Mouse (Mus musculus) bone marrow macrophage, adult 2 months (primary cell): ENCODE results near the gene Tiam1. TPM values are rescaled to one million over a fixed set of nuclear protein-coding genes. Genes with fewer than 3 reads are reported as not detected.
A peak's percentile ranks its signal among the peaks of the same experiment; 100 is the strongest.

ENCODE experiments used
- H3K27ac ChIP-seq: 2 replicates; pipeline ENCODE4 v1.5.1; 2012; ENCODE audit warnings: low read depth, low read length; ENCODE audit not compliant: insufficient read depth
- H3K4me1 ChIP-seq: 2 replicates; pipeline ENCODE4 v1.6.1; 2012; ENCODE audit warnings: low read length; ENCODE audit not compliant: control insufficient read depth, insufficient read depth
- H3K4me3 ChIP-seq: 2 replicates; pipeline ENCODE4 v1.5.1; 2012; ENCODE audit warnings: mild to moderate bottlenecking, low read length, moderate library complexity; ENCODE audit not compliant: insufficient read depth
- CTCF ChIP-seq: IDR thresholded peaks from 2 replicates; pipeline ENCODE4 v1.5.1; 2012; ENCODE audit warnings: low read depth, mild to moderate bottlenecking, low read length, moderate library complexity
- POLR2A ChIP-seq: IDR thresholded peaks from 2 replicates; pipeline ENCODE4 v1.6.1; 2012; ENCODE audit warnings: mild to moderate bottlenecking, low read depth, low read length, borderline replicate concordance
- polyA plus RNA-seq: library from polyadenylated mRNA; stranded (reverse); fragments of >200 nt; gene quantifications from 2 replicates; pipeline ENCODE4 v1.2.4, GENCODE M21; 2012; ENCODE audit not compliant: missing spikeins, insufficient read depth, insufficient read length

The Tiam1 gene
- polyA plus RNA-seq, 1 experiment = 21.4 TPM

DNA sequence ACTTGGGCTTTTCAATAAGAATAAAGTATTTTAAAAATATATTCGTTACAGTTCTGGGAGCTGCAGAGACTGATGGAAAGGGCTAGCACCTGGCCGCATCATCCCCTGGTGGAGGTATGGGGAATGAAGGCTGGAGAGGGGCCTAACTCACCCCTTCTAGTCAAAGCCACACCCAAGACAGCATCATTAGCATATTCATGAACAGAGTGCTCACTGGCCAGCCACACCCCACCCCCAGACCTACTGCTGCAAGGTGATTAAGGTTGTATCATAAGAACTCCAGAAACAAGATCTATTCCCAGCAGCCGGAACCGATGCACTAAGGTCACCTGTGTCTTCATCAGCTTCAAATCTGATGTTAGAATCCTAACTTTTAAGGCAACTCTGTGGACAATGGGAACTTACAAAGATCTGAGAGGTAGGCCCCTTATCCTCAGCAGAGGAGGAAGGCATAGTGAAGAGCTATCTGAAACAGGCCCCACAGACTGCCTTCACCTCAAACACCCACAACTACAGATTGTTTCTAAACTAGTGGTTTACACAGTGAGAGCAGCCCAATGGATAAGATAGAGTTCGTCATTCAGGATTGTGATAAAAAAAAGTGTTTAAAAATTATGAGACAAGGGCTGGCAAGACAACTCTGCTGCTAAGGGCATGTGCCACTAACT lies 153.1 kb downstream of the Tiam1 start:
- Histone ChIP-seq H3K4me1 (peaks cover 14% of the 10 kb centered on the region; the same call in 1 of the 2 replicates), H3K27ac (no peak overlapping the region), H3K4me3 (no peak overlapping the region)
- no peak for TF ChIP-seq CTCF
- TF ChIP-seq POLR2A = no peak

DNA sequence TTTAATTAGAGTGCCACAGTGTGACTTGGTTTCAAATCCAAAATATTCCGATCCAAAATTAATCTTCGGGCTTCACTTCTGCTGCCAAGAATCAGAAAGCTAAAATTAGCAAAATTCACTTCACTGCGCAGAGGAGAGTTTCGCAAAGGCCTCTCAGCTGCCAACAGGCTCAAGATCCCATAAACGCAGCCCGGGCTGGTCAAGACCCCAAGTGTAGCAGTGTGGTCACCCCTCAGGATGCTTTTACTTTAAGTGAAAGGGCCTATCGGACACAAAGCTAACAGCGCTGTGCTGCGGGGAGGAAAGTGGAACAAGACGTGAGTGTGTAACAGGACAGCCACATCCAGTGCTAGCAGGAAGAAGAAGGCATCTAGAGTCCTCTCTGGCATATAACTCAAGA lies 153.8 kb downstream of the Tiam1 start:
- TF ChIP-seq POLR2A (no peak), CTCF (no peak)
- Histone ChIP-seq H3K27ac (no peak overlapping the region), H3K4me3 (no peak overlapping the region), H3K4me1 (peaks cover 14% of the 10 kb centered on the region; the same call in 1 of the 2 replicates)

GRCm38 (mm10) chr16:89986672-89987362 lies 156.8 kb downstream of the Tiam1 start:
- Histone ChIP-seq H3K27ac (no peak overlapping the region), H3K4me1 (peaks cover 12% of the 10 kb centered on the region; the same call in 1 of the 2 replicates), H3K4me3 (0 out of 2 replicates have a peak overlapping the region, but pooled peaks have one; percentile 34)
- no peak for TF ChIP-seq POLR2A
- no peak for TF ChIP-seq CTCF

- Histone ChIP-seq H3K4me1 (peaks cover 12% of the 10 kb centered on the region; the same call in 1 of the 2 replicates), H3K4me3 (peak overlapping the region; percentile 34), H3K27ac (no peak overlapping the region)
- no peak for TF ChIP-seq CTCF
- TF ChIP-seq POLR2A = no peak
These were observed 157.7 kb downstream of the Tiam1 start for GRCm38 (mm10) chr16:89985702-89986481.

DNA sequence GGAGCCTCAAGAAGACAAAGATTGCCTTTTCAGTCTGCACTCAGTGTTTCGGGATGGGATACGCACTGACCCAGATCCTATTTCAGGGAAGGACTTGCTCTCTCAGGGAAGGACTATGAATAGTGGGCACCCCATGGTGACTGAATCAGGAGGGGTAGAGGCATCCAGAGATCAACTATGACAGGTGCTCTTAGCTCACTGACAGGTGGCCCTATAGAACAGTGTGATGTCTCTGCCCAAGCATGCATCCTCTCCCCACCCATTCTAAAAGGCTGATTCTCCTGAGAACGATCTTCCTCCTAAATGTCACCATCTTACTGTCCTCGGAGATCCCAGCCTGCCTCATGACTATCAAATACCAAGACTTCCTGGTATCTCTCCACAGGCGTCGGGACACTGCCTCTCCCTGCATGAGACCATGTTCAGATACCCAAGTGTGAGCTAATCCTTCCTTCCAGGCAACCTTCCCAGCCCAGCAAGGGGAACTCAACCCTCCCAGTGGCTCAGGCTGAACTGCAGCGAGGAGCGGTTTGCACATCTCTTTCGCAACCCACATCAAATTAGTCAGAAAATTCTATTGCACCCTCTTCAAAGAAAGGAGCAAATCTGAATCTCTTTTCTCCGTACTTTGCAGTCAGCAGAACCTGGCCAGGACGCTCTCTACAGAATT lies 163.4 kb downstream of the Tiam1 start:
- peaks cover 8% of the 10 kb centered on the region; the same call in 1 of the 2 replicates for H3K4me1 ChIP-seq
- TF ChIP-seq POLR2A = no peak
- TF ChIP-seq CTCF = no peak
- no peak overlapping the region for H3K27ac ChIP-seq
- no peak overlapping the region for H3K4me3 ChIP-seq

DNA sequence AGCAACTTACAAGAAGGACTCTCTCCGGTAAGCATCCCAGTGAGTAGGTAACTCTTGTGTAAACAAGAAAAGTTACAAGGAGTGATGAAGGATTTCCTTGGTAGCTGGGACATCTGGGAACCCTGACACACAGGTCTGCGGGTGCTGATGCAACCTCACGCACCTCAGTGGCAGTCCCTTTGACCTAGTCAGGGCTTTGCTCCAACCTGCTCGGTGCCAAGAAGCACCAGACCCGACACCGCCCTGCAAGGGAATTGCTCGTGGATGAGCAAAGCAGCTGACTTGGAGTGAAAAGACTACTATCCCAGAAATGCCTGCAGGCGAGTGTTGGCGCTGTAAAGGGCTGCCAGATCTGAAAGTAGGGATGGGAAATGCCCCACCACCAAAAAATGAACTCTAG lies 168.1 kb downstream of the Tiam1 start:
- no peak overlapping the region for H3K4me3 ChIP-seq
- H3K4me1 ChIP-seq = peaks cover 17% of the 10 kb centered on the region
- H3K27ac ChIP-seq = no peak overlapping the region
- TF ChIP-seq POLR2A (no peak), CTCF (no peak)

DNA sequence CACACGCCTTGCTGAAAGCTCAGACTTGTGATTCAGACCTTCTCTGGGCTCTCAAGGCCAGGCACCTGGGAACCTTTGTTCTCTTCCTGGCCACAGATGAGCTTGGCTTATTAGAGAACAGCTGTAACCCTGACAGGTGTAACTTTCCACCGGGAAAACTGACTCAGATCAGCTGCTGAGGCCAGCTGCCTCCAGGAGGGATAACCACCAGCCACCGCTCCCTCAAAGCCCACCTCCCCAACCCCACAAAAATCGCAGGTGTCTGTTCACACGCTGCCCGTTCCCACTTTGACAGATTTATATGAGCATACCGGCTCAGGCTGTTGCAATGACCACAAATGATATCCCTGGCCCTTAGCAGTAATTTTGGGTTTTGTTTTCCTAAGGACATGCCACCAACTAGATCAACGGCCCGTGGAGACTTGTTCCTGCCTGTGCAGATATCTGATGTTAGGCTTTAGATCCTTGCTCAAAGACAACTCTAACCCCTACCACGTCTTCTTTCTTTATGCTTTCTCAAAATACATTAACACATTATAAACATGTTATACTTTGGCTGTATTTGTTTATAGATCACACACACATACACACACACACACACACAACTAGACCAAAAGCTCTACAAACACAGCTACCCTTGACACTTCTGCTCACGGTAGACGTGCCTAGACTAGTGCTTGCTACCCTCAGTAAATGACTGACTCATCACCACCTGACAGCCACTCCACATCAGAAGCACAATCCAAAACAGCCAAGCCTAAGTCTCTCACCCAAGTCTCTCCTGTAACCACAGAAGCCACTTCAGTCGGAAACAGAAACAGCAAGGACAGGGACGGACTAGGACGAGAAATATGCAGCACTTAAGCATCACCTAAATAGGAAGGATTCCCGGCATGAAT lies 169.5 kb downstream of the Tiam1 start:
- no peak overlapping the region for H3K27ac ChIP-seq
- H3K4me3 ChIP-seq = no peak overlapping the region
- H3K4me1 ChIP-seq = peaks cover 13% of the 10 kb centered on the region
- no peak for TF ChIP-seq POLR2A
- TF ChIP-seq CTCF = no peak

DNA sequence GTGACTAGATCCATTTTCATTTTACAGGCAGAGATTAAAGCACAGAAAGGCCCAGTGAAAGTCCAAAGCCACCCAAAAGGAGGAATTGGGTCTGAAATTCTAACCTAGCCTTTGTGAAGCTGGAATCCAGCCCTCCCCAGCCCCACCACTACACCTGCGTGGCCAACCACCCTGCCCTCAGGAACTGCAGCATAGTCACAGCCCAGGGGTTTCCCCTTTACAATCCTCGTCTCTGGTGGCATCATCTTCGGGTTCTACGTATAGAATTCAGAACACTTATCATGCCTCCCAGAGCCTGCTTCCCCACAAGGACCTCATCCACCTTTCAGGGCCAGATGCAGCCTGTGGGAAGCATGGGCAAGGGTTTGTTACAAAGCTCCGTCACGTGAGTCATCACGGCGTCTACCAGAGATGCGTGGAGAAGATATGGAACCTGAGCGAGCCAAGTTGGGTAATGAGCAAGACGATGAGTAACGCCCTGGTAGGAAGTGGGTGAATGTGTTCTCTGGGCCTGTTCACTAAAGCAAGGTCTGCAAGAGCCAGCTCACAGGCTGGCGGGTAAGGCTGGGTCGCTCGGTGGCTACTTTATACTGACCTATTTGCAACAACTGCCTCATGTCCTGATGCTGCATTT lies 170.6 kb downstream of the Tiam1 start:
- Histone ChIP-seq H3K4me1 (peaks cover 13% of the 10 kb centered on the region), H3K4me3 (no peak overlapping the region), H3K27ac (no peak overlapping the region)
- TF ChIP-seq CTCF (no peak), POLR2A (no peak)
